Mouse (Mus musculus) myocyte (in vitro differentiated cells): ENCODE results near the gene Supt20.

Source experiments
- CEBPB ChIP-seq: IDR thresholded peaks from 2 replicates; pipeline ENCODE4 v1.6.1; 2011; ENCODE audit warnings: mild to moderate bottlenecking, moderate library complexity; ENCODE audit not compliant: poor library complexity, insufficient read depth, severe bottlenecking
- E2F4 ChIP-seq: IDR thresholded peaks from one replicate; pipeline ENCODE4 v1.6.1; 2011; ENCODE audit warnings: mild to moderate bottlenecking, control low read depth, moderate library complexity; ENCODE audit not compliant: insufficient read depth
- MYOD1 ChIP-seq, 3 experiments: IDR thresholded peaks; one replicate each; pipeline ENCODE4 v1.6.1; 2011; ENCODE audit warnings: control low read depth in 2 of 3, low read depth in 2 of 3, mild to moderate bottlenecking in 2 of 3, moderate library complexity in 1 of 3; ENCODE audit not compliant: insufficient read length in 2 of 3, control insufficient read depth in 1 of 3
- MYOG ChIP-seq, 3 experiments: IDR thresholded peaks; one replicate each; pipeline ENCODE4 v1.6.1; 2011; ENCODE audit warnings: control low read depth in 2 of 3, low read depth in 2 of 3, mild to moderate bottlenecking in 2 of 3; ENCODE audit not compliant: insufficient read length in 2 of 3, control insufficient read depth in 1 of 3, insufficient read depth in 1 of 3
- POLR2A ChIP-seq: IDR thresholded peaks from one replicate; pipeline ENCODE4 v1.6.1; 2011; ENCODE audit warnings: low read depth, mild to moderate bottlenecking, control low read depth, moderate library complexity; ENCODE audit not compliant: insufficient read length
- POLR2AphosphoS2 ChIP-seq: IDR thresholded peaks from one replicate; pipeline ENCODE4 v1.6.1; 2011; ENCODE audit warnings: low read depth, control low read depth; ENCODE audit not compliant: insufficient read length
- REST ChIP-seq: IDR thresholded peaks from one replicate; pipeline ENCODE4 v1.6.1; 2011; ENCODE audit warnings: mild to moderate bottlenecking, control low read depth, moderate library complexity; ENCODE audit not compliant: insufficient read depth, insufficient read length
- TCF12 ChIP-seq: IDR thresholded peaks from one replicate; pipeline ENCODE4 v1.6.1; 2011; ENCODE audit warnings: mild to moderate bottlenecking, control low read depth; ENCODE audit not compliant: poor library complexity, insufficient read depth, severe bottlenecking
- TCF3 ChIP-seq: IDR thresholded peaks from one replicate; pipeline ENCODE4 v1.6.1; 2011; ENCODE audit warnings: low read depth, control low read depth; ENCODE audit not compliant: insufficient read length
- USF1 ChIP-seq: IDR thresholded peaks from one replicate; pipeline ENCODE4 v1.6.1; 2011; ENCODE audit warnings: low read depth, mild to moderate bottlenecking, control low read depth, moderate library complexity

- TF ChIP-seq POLR2AphosphoS2 (no peak), MYOD1 (IDR thresholded peaks at IDR 0.05; ENCODE audit: control insufficient read depth in 1 of 3, insufficient read length in 2 of 3, low read depth in 2 of 3) (no peak), E2F4 (no peak), POLR2A (no peak), USF1 (no peak), MYOG (IDR thresholded peaks at IDR 0.05; ENCODE audit: control insufficient read depth in 1 of 3, insufficient read depth in 1 of 3, insufficient read length in 2 of 3, low read depth in 2 of 3) (no peak), CEBPB (no peak), TCF12 (no peak), REST (no peak), TCF3 (no peak)
Measured at GRCm38 (mm10) chr3:54775989-54776631, 83.5 kb downstream of the Supt20 start.
